Mouse (Mus musculus) spleen, adult 2 months (tissue): ENCODE data around the gene Slc6a9.

Source experiments
- CTCF ChIP-seq: fragments of 200-500 bp; IDR thresholded peaks from 2 replicates; pipeline ENCODE4 v1.5.1; 2011; ENCODE audit warnings: mild to moderate bottlenecking, inconsistent platforms; ENCODE audit not compliant: insufficient read depth, insufficient read length, insufficient replicate concordance; ENCODE audit errors: extremely low read depth
- POLR2A ChIP-seq: fragments of 200-500 bp; IDR thresholded peaks from 2 replicates; pipeline ENCODE4 v1.6.1; 2011; ENCODE audit warnings: low read depth, low read length, inconsistent platforms

DNA sequence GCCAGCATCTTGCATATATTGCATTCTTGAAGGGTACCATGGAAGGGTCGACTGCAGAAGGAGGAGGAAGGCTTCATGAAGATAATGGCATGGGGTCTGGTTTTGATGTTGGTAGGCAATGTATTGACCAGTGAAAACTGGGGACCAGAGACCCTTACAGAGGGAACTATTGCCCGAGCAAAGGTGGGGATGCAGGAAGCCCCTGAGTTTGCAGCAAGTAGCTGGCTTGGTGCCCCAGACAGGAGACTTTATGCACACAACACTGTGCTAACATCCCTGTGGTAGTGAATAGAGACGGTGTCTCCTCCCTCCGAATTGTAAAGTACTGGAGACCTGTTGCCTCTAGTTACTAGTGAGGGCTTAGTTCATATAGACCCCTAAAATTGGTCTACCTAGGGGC, 3.0 kb downstream of the Slc6a9 start:
- TF ChIP-seq POLR2A: no peak
- TF ChIP-seq CTCF: no peak
